Mouse (Mus musculus): ENCODE measurements around the gene Elf2.

DNA sequence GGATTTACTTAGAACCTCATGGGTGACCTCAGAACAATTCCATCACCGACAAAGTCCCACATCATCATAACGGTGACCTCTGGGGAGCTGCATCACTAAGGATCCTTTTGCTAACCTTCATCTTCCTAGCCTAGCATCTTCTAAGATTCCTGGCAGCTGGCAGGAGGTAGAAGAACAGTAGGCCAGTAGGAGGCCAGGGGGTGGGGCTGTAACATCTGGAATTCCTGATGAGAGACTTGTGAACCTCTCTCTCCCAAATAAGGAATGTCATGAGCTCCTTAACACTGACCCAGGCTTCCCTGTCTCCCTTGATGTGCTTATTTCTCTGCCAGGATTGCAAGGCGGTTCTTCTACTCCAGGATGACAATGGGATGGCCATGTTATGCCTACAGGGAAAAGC, 10.3 kb upstream of the Elf2 start:
- TF ChIP-seq CTCF (IDR thresholded peaks at IDR 0.05; ENCODE audit: low read depth) (no peak), EP300 (IDR thresholded peaks at IDR 0.05; ENCODE audit: low read depth) (no peak)
